Mouse (Mus musculus): ENCODE measurements around the gene Uba52. TPM values are rescaled to one million over a fixed set of nuclear protein-coding genes. Genes with fewer than 3 reads are reported as not detected.

Uba52 gene
- polyA plus RNA-seq, 1 experiment from 2014 or later, result 1,091 TPM

DNA sequence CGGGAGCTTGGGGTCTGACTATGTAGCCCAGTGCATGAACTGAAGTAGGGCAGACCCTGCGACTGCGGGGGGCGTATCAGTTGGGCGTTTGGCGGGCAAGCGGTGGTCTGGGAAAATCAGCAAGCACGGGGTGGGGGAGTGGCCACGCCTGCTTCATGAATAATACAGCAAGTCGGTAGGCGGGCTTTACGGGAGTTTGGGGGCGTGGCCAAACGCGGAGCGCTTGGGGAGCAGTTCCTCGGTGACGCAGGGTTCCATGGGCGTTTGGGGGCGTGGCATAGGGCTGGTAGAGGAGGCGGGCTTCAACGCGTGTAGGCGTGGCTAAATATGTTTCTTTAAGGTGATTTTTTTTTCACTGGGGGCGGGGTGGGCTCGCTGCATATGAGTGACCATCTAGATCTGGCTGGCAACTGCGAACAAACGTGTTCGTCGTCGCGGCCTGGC, 28.1 kb upstream of the Uba52 start:
- no peaks in the 10 kb centered on the region for H3K9me3 ChIP-seq (ENCODE audit: control insufficient read depth, low read length)
- H3K4me1 ChIP-seq (ENCODE audit: control insufficient read depth, insufficient read depth, low read length), result peaks cover 14% of the 10 kb centered on the region
- ATAC-seq (ENCODE audit: low read depth) (peak; percentile 77), DNase-seq (ENCODE audit: low spot score) (peak; percentile 99)
- under 1% methylated on average over 30 of the region's 32 CpGs for WGBS
- peak overlapping the region; percentile 73 for H3K4me3 ChIP-seq (ENCODE audit: low read depth, low read length)
- H3K9ac ChIP-seq (ENCODE audit: low read depth, low read length), result peak overlapping the region; percentile 84
- peak overlapping the region; percentile 87 for H3K4me2 ChIP-seq (ENCODE audit: low read depth, low read length)
- H3K27me3 ChIP-seq (replicated peaks; ENCODE audit: control insufficient read depth, insufficient read depth, low read length), result no peaks in the 10 kb centered on the region
- H3K36me3 ChIP-seq (ENCODE audit: control insufficient read depth, insufficient read depth, low read length), result peaks cover 34% of the 10 kb centered on the region
- peak overlapping the region; percentile 94 for H3K27ac ChIP-seq (replicated peaks; ENCODE audit: low read depth, low read length)

DNA sequence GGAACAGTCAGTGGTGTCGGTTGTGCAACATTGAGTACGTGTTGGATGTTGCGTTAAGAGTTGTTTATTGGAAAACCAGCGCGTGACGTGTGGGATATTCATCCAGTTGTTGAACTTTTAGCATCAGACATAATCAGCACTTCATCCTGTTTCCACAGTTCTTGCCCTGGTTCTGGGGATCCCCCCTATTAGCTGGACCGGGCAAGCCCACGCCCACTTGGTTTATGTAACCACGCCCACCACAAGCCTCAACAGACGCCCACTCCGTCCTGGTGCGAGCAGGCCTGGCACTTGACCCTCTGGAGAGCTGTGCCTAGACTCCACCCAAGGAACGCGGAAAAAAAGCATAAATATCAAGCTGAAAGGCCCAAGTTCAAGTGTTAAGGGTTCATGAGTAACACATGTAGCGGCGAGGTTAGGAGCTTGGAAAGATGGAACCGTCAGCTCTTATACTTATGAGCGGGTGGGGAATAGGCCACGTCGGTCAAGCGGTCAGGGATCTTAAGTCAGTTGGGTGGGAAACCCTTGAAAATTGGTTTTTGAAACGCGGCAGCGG, 27.5 kb upstream of the Uba52 start:
- Histone ChIP-seq H3K27me3 (replicated peaks; ENCODE audit: control insufficient read depth, insufficient read depth, low read length) (no peaks in the 10 kb centered on the region), H3K36me3 (ENCODE audit: control insufficient read depth, insufficient read depth, low read length) (peaks cover 37% of the 10 kb centered on the region), H3K4me3 (ENCODE audit: low read depth, low read length) (peak overlapping the region; percentile 73), H3K27ac (replicated peaks; ENCODE audit: low read depth, low read length) (peak overlapping the region; percentile 94), H3K9me3 (ENCODE audit: control insufficient read depth, low read length) (no peaks in the 10 kb centered on the region), H3K4me1 (ENCODE audit: control insufficient read depth, insufficient read depth, low read length) (peaks cover 14% of the 10 kb centered on the region), H3K9ac (ENCODE audit: low read depth, low read length) (peak overlapping the region; percentile 60), H3K4me2 (ENCODE audit: low read depth, low read length) (peak overlapping the region; percentile 87)
- ATAC-seq (ENCODE audit: low read depth) (no peak), DNase-seq (ENCODE audit: low spot score) (peak; percentile 73)
- WGBS, result 12% methylated on average over 24 of the region's 24 CpGs

DNA sequence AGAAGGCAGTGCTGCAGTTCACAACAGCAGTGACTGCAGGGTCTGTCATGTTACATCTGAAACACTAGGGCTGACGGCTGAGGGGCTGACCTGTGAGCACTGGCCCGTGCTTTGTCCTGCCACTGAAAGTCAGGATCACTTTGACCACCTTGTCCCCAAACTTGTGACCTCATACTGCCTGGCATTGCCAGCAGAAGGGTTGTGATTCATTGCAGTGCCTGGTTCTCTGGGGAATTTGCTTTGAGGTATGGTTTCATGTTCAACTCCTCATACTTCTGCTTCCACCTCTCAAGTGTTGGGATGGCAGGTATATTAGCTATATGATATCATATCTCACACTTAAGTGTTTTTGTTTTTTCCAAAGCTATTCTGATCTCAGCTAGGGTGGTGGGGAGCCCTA, 25.1 kb upstream of the Uba52 start:
- H3K27me3 ChIP-seq (replicated peaks; ENCODE audit: control insufficient read depth, insufficient read depth, low read length), result no peaks in the 10 kb centered on the region
- no peak overlapping the region for H3K9ac ChIP-seq (ENCODE audit: low read depth, low read length)
- H3K9me3 ChIP-seq (ENCODE audit: control insufficient read depth, low read length), result no peaks in the 10 kb centered on the region
- H3K4me1 ChIP-seq (ENCODE audit: control insufficient read depth, insufficient read depth, low read length), result peaks cover 6% of the 10 kb centered on the region
- DNase-seq (ENCODE audit: low spot score) (no peak), ATAC-seq (ENCODE audit: low read depth) (no peak)
- H3K4me3 ChIP-seq (ENCODE audit: low read depth, low read length), result no peak overlapping the region
- H3K36me3 ChIP-seq (ENCODE audit: control insufficient read depth, insufficient read depth, low read length), result peaks cover 61% of the 10 kb centered on the region
- no peak overlapping the region for H3K4me2 ChIP-seq (ENCODE audit: low read depth, low read length)
- H3K27ac ChIP-seq (replicated peaks; ENCODE audit: low read depth, low read length), result no peak overlapping the region
- 89% methylated on average over 2 of the region's 2 CpGs for WGBS

DNA sequence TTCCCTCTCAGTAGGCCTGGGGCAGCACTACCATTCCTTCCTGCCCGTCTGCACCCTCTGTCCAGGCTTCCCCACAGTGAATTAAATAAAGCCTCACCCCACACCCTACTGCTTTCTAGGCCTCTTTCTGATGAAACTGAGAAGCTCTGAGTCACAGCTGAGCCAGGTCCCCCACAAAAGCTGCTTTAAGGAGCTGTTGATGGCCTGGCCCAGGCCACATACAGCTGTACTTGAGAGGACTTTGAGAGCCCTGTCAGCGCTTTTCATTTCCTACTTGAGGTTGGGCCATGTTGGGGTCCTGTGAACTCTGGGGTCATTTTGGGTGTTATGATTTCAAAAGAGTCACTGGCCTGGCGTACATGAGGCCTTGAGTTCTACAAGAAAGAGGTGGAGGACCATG, 24.6 kb upstream of the Uba52 start:
- Histone ChIP-seq H3K4me1 (ENCODE audit: control insufficient read depth, insufficient read depth, low read length) (peaks cover 1% of the 10 kb centered on the region), H3K4me3 (ENCODE audit: low read depth, low read length) (no peak overlapping the region), H3K36me3 (ENCODE audit: control insufficient read depth, insufficient read depth, low read length) (peaks cover 66% of the 10 kb centered on the region), H3K9me3 (ENCODE audit: control insufficient read depth, low read length) (no peaks in the 10 kb centered on the region), H3K27me3 (replicated peaks; ENCODE audit: control insufficient read depth, insufficient read depth, low read length) (no peaks in the 10 kb centered on the region), H3K4me2 (ENCODE audit: low read depth, low read length) (no peak overlapping the region), H3K27ac (replicated peaks; ENCODE audit: low read depth, low read length) (no peak overlapping the region), H3K9ac (ENCODE audit: low read depth, low read length) (no peak overlapping the region)
- DNase-seq (ENCODE audit: low spot score) (no peak), ATAC-seq (ENCODE audit: low read depth) (no peak)
- WGBS, result 87% methylated on average over 3 of the region's 3 CpGs

DNA sequence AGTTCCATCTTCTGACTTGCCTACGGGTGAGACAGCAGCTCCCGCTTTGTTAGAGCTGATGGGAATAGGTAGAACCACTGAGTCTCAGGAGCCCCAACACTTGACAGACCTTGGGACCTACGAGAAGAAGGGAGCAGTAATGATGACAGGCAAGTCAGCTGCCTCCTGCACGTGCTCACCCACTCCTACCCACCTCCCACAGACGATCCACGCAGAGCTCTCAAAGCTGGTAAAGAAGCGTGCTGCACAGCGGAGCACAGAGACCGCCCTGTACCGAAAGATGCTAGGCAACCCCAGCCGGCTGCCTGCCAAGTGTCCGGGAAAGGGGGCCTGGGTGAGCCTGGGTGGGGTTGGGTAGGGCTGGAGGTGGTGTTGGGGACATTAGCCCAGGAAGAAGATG, 23.7 kb upstream of the Uba52 start:
- no peak overlapping the region for H3K4me3 ChIP-seq (ENCODE audit: low read depth, low read length)
- no peaks in the 10 kb centered on the region for H3K9me3 ChIP-seq (ENCODE audit: control insufficient read depth, low read length)
- H3K27me3 ChIP-seq (replicated peaks; ENCODE audit: control insufficient read depth, insufficient read depth, low read length), result no peaks in the 10 kb centered on the region
- no peak overlapping the region for H3K4me2 ChIP-seq (ENCODE audit: low read depth, low read length)
- WGBS, result 94% methylated on average over 12 of the region's 12 CpGs
- no peak for ATAC-seq (ENCODE audit: low read depth)
- H3K36me3 ChIP-seq (ENCODE audit: control insufficient read depth, insufficient read depth, low read length), result peaks cover 75% of the 10 kb centered on the region
- H3K9ac ChIP-seq (ENCODE audit: low read depth, low read length), result no peak overlapping the region
- no peak overlapping the region for H3K27ac ChIP-seq (replicated peaks; ENCODE audit: low read depth, low read length)
- no peaks in the 10 kb centered on the region for H3K4me1 ChIP-seq (ENCODE audit: control insufficient read depth, insufficient read depth, low read length)
- no peak for DNase-seq (ENCODE audit: low spot score)

DNA sequence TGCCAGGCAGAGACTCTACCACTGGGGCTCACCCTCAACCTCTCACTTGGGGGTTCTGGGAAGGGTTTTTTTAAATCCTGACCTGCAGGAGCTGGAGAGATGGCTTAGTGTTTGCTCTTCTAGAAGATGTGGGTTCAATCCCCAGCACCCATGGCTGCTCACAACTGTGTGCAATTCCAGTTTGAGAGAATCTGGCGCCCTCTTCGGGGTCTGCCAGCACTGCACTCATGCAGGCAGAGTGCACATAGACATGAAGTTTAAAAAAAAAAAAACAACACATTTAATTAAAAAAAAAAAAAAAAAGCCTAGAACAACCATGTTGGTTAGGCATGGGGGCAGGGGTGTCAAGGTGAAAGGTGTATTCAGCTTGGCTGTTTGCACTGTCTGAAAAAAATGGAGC, 19.7 kb upstream of the Uba52 start:
- peaks cover 12% of the 10 kb centered on the region for H3K4me1 ChIP-seq (ENCODE audit: control insufficient read depth, insufficient read depth, low read length)
- DNase-seq (ENCODE audit: low spot score) (no peak), ATAC-seq (ENCODE audit: low read depth) (no peak)
- WGBS, result 95% methylated on average over 2 of the region's 2 CpGs
- no peak overlapping the region for H3K27ac ChIP-seq (replicated peaks; ENCODE audit: low read depth, low read length)
- no peak overlapping the region for H3K4me3 ChIP-seq (ENCODE audit: low read depth, low read length)
- H3K27me3 ChIP-seq (replicated peaks; ENCODE audit: control insufficient read depth, insufficient read depth, low read length), result no peaks in the 10 kb centered on the region
- H3K4me2 ChIP-seq (ENCODE audit: low read depth, low read length), result no peak overlapping the region
- H3K9ac ChIP-seq (ENCODE audit: low read depth, low read length), result no peak overlapping the region
- peaks cover 58% of the 10 kb centered on the region for H3K36me3 ChIP-seq (ENCODE audit: control insufficient read depth, insufficient read depth, low read length)
- H3K9me3 ChIP-seq (ENCODE audit: control insufficient read depth, low read length), result no peaks in the 10 kb centered on the region

DNA sequence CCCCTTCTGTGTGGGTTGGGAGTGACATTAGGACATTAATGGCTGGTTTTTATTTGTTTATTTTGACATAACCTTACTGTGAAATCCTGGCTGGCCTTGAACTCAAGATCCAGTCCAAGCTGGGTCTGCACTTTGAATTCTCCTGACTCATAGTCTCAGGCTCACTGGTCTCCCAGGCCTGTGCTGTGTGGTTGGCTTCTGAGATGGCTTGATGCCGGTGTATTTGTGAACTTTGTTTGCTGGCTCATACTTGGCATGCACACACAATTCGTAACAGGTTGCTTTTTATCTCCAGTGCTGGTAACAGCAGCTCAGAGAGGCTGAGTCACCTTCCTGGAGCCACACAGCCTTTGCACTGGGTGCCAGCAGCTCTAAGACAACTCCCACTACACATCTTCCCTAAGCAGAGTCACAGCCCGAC, 19.1 kb upstream of the Uba52 start:
- DNase-seq (ENCODE audit: low spot score), result no peak
- H3K27ac ChIP-seq (replicated peaks; ENCODE audit: low read depth, low read length), result no peak overlapping the region
- H3K9me3 ChIP-seq (ENCODE audit: control insufficient read depth, low read length), result no peaks in the 10 kb centered on the region
- no peaks in the 10 kb centered on the region for H3K27me3 ChIP-seq (replicated peaks; ENCODE audit: control insufficient read depth, insufficient read depth, low read length)
- ATAC-seq (ENCODE audit: low read depth), result no peak
- no peak overlapping the region for H3K4me2 ChIP-seq (ENCODE audit: low read depth, low read length)
- H3K4me3 ChIP-seq (ENCODE audit: low read depth, low read length), result no peak overlapping the region
- H3K36me3 ChIP-seq (ENCODE audit: control insufficient read depth, insufficient read depth, low read length), result peaks cover 53% of the 10 kb centered on the region
- WGBS, result 95% methylated on average over 3 of the region's 3 CpGs
- H3K4me1 ChIP-seq (ENCODE audit: control insufficient read depth, insufficient read depth, low read length), result peaks cover 12% of the 10 kb centered on the region
- H3K9ac ChIP-seq (ENCODE audit: low read depth, low read length), result no peak overlapping the region

DNA sequence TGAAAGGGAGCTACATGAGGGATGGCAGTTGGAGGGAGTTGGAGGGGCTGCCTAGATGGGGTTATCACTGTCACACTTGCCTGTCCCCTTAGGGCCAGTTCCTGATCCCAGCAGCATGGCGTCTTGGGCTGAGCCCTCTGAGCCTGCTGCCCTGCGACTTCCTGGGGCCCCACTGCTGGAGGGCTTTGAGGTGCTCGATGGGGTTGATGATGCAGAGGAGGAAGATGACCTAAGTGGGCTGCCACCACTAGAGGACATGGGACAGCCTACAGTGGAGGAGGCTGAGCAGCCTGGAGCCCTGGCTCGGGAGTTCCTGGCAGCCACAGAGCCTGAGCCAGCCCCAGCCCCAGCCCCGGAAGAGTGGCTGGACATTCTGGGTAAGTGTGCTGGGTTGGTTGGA, 18.7 kb upstream of the Uba52 start:
- Histone ChIP-seq H3K27ac (replicated peaks; ENCODE audit: low read depth, low read length) (no peak overlapping the region), H3K9me3 (ENCODE audit: control insufficient read depth, low read length) (no peaks in the 10 kb centered on the region), H3K27me3 (replicated peaks; ENCODE audit: control insufficient read depth, insufficient read depth, low read length) (no peaks in the 10 kb centered on the region), H3K4me1 (ENCODE audit: control insufficient read depth, insufficient read depth, low read length) (peaks cover 12% of the 10 kb centered on the region), H3K4me3 (ENCODE audit: low read depth, low read length) (no peak overlapping the region), H3K9ac (ENCODE audit: low read depth, low read length) (no peak overlapping the region), H3K4me2 (ENCODE audit: low read depth, low read length) (no peak overlapping the region), H3K36me3 (ENCODE audit: control insufficient read depth, insufficient read depth, low read length) (peaks cover 48% of the 10 kb centered on the region)
- DNase-seq (ENCODE audit: low spot score), result no peak
- ATAC-seq (ENCODE audit: low read depth), result no peak
- 83% methylated on average over 3 of the region's 5 CpGs for WGBS

DNA sequence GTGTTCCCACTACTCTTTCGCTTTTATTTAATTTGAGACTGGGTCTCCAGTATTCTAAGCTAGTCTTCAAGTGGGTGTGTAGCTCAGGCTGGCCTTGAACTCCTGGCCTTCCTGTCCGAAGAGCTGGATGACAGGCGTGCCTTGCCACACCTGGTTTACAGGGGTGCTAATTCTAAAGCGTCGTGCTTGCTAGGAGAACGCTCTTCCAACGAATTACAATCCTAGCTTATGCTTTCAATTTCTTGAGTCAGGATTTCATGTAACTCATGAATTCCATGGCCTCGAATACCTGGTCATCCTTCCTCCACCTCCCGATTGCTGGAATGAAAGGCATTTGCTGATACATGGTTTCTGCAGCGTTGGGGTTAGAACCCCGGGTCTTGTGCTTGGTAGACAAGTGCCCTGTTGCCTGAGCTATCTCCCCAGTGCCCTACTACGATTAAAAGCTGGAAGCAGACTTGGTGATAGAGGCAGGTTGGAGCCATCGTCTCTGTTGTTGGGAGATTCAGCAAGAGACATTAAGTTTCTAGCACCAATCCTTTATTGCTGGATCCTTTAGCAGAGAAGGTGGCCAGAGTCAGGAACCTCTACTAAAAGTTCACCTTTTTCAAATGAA, 17.7 kb upstream of the Uba52 start:
- Histone ChIP-seq H3K27me3 (replicated peaks; ENCODE audit: control insufficient read depth, insufficient read depth, low read length) (no peaks in the 10 kb centered on the region), H3K4me1 (ENCODE audit: control insufficient read depth, insufficient read depth, low read length) (peaks cover 16% of the 10 kb centered on the region), H3K36me3 (ENCODE audit: control insufficient read depth, insufficient read depth, low read length) (peaks cover 38% of the 10 kb centered on the region), H3K27ac (replicated peaks; ENCODE audit: low read depth, low read length) (peak overlapping the region; percentile 77; the same call in 1 of the 2 replicates), H3K4me3 (ENCODE audit: low read depth, low read length) (peak overlapping the region; percentile 67), H3K9me3 (ENCODE audit: control insufficient read depth, low read length) (no peaks in the 10 kb centered on the region), H3K4me2 (ENCODE audit: low read depth, low read length) (peak overlapping the region; percentile 88), H3K9ac (ENCODE audit: low read depth, low read length) (peak overlapping the region; percentile 91)
- ATAC-seq (ENCODE audit: low read depth) (no peak), DNase-seq (ENCODE audit: low spot score) (no peak)
- 32% methylated on average over 13 of the region's 13 CpGs for WGBS
